Mouse (Mus musculus): ENCODE results near the gene Pak6. TPM values are rescaled to one million over a fixed set of nuclear protein-coding genes. Genes with fewer than 3 reads are reported as not detected.

The Pak6 gene
- polyA plus RNA-seq, 1 experiment = not detected

DNA sequence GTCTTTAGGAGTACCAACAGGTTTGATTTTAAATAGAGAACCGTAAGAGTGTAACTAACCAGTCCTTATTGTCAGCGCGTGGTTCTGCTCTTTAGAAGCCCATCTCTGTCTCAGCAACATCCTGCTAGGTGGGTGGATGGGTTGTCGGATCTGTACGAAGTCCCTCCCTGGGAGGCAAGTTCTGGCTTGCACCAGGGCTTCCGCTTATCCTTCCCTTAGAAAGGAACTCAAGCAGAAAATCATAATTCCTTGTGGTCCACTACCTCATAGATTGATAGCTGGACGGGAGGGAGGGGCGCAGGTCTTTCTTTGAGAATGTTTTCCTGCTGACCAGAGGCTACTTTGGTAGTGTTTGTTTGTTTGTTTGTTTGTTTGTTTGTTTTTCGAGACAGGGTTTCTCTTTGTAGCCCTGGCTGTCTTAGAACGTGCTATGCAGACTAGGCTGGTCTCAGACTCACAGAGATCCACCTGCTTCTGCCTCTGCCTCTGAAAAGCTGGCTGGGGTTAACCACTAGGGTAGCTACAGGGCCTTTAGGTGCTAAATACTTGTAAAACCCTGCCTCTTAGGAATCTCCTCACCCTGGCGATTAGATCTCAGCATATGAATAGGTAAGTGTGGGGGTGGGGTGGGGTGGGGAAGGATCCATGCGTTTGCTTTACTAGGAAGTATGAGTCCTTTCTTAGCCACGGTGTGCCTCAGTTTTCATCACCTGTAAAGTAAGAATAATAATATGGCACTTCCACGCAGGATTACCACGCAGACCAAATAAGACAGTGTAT, 10.8 kb downstream of the Pak6 start:
- H3K4me1 ChIP-seq (ENCODE audit: control insufficient read depth, insufficient read depth, low read length) = peaks cover 25% of the 10 kb centered on the region
- H3K4me3 ChIP-seq (ENCODE audit: insufficient read depth, low read depth, low read length) = no peak overlapping the region
- no peak overlapping the region for H3K27ac ChIP-seq (ENCODE audit: insufficient read depth, low read depth, low read length)
- no peak for TF ChIP-seq POLR2A (IDR thresholded peaks at IDR 0.05; ENCODE audit: insufficient read depth, low read depth, low read length)
- no peak for TF ChIP-seq CTCF (IDR thresholded peaks at IDR 0.05; ENCODE audit: insufficient read depth, low read depth, low read length)
- 40% methylated on average over 15 of the region's 15 CpGs for WGBS

DNA sequence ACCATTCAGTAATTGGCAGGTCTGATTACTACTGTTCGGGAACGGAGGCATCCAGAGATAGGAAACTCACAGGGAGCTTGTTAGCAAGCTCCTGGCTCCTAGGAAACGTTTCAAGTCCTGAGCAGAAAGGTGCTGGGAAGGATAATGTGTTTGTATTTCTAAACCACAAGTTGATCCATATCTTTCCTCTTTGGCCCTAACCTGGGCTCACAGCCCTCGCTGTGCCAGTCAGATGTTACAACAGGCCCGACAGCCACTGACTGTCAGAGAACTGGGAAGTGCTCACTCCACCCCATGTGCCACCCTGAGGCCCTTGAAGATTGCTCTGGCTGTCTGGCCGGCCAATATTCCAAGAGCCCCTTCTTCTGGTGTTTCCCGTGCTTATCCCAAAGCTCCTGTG, 11.4 kb downstream of the Pak6 start:
- TF ChIP-seq POLR2A (IDR thresholded peaks at IDR 0.05; ENCODE audit: insufficient read depth, low read depth, low read length) = no peak
- no peak for TF ChIP-seq CTCF (IDR thresholded peaks at IDR 0.05; ENCODE audit: insufficient read depth, low read depth, low read length)
- 49% methylated on average over 7 of the region's 7 CpGs for WGBS
- Histone ChIP-seq H3K4me3 (ENCODE audit: insufficient read depth, low read depth, low read length) (no peak overlapping the region), H3K27ac (ENCODE audit: insufficient read depth, low read depth, low read length) (no peak overlapping the region), H3K4me1 (ENCODE audit: control insufficient read depth, insufficient read depth, low read length) (peaks cover 25% of the 10 kb centered on the region)

DNA sequence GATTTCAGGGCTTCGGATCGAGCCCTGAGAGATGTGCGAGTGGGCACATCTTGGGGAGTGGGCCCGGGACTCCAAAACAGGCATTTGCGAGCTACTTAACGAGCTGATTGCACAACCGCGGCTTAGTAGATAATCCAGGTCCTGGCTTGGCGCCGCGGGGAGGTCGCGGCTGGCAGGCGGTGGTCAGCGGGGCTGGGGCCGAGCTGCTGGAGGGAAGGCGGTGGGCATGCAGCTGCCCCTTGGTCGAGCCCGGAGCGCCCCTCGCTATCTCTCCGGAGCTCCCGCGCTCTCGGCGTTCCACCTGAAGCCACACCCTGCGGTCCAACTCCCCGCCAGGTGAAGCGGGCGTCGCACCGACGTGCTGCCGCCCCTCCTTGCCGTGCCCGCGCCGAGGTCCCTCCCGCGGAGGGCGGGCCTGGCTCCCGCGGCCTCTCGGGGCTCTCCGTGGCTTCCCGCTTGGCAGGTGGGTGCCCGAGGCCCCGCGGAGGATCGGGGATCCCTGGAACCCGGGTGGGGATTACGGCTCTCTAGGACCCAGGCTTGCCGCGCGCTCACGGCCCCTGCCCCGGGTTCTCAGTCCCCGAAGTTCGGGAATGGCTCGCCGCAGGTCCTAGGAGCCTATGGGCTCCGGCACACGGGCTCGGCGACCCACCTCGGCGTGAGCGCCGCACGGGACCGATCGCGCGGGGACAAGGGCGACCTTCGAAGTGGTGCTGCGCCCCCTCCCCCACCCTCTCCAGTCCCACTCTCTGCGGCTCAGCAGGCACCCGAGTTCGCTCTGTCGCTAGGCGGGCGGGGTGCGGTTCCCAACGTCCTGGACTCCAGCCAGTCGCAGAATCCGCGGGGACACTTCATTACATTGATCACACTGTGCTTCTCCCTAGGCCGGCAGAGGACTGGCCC, 14.0 kb downstream of the Pak6 start:
- Histone ChIP-seq H3K4me3 (ENCODE audit: insufficient read depth, low read depth, low read length) (peak overlapping the region; percentile 54), H3K4me1 (ENCODE audit: control insufficient read depth, insufficient read depth, low read length) (peaks cover 25% of the 10 kb centered on the region), H3K27ac (ENCODE audit: insufficient read depth, low read depth, low read length) (no peak overlapping the region)
- TF ChIP-seq POLR2A (IDR thresholded peaks at IDR 0.05; ENCODE audit: insufficient read depth, low read depth, low read length) = 0 out of 2 replicates have a peak, but pooled peaks have one; percentile 21
- TF ChIP-seq CTCF (IDR thresholded peaks at IDR 0.05; ENCODE audit: insufficient read depth, low read depth, low read length) = no peak
- 4% methylated on average over 89 of the region's 89 CpGs for WGBS

DNA sequence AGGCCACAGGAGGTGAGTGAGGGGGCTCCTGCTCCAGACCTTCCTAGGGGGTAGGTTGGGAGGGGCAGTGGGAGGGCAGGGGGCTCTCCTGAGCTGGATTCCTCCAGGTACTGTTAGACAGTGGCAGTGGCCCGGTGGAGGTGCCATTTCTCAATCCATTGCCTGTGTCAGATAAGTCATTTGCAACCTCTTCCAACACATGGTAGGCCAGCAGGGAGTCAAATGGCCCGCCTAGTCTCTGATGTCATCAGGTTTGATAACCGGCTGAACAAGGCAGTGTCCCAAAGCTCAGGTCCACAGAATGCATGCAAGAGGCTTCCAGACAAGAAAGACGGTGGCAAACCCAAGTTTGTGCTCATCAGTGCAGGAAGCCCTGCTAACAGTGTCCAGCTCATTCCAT, 14.7 kb downstream of the Pak6 start:
- Histone ChIP-seq H3K4me3 (ENCODE audit: insufficient read depth, low read depth, low read length) (peak overlapping the region; percentile 54; the same call in 1 of the 2 replicates), H3K4me1 (ENCODE audit: control insufficient read depth, insufficient read depth, low read length) (peaks cover 30% of the 10 kb centered on the region), H3K27ac (ENCODE audit: insufficient read depth, low read depth, low read length) (no peak overlapping the region)
- TF ChIP-seq CTCF (IDR thresholded peaks at IDR 0.05; ENCODE audit: insufficient read depth, low read depth, low read length) (no peak), POLR2A (IDR thresholded peaks at IDR 0.05; ENCODE audit: insufficient read depth, low read depth, low read length) (no peak)
- 60% methylated on average over 4 of the region's 4 CpGs for WGBS

DNA sequence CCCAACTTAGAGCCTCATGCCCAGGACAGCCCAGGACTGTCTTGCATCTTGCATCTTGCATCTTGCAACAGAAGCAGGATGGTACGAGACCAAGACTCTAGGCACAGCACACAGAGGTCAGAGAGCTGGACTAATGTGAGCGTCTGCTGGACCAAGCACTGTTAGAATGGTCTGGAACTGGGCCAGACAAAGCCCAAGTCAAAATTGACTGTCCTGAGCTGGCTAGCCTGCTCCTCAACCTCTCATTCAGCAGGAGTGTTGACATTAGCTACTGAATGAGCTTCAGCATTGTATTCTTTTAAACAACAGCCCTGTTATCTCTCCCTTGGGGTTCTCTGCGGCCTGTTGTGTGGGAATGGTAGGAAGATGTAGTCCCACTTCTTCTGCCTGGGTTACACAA, 16.5 kb downstream of the Pak6 start:
- no peak overlapping the region for H3K4me3 ChIP-seq (ENCODE audit: insufficient read depth, low read depth, low read length)
- peaks cover 28% of the 10 kb centered on the region for H3K4me1 ChIP-seq (ENCODE audit: control insufficient read depth, insufficient read depth, low read length)
- WGBS = 91% methylated on average over 3 of the region's 3 CpGs
- H3K27ac ChIP-seq (ENCODE audit: insufficient read depth, low read depth, low read length) = no peak overlapping the region
- no peak for TF ChIP-seq CTCF (IDR thresholded peaks at IDR 0.05; ENCODE audit: insufficient read depth, low read depth, low read length)
- no peak for TF ChIP-seq POLR2A (IDR thresholded peaks at IDR 0.05; ENCODE audit: insufficient read depth, low read depth, low read length)

DNA sequence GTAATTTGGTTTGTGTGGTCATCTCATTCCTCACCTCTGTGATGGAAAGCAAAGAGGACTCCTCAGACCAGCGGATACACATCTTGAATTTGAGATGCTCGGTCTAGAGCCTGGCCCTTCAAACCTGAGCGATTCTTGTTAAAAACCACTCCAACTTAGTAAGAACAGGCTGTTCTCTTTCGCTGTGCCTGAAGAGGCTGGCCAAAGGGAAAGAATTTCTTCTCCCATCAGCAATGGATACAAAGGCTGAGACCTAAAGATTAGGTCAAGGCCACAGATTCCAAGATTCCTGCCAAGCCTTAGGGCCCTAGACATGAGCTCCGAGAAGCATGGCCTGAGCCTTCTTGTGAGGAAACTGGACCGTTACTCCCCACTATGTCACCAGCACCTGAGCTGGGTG, 17.8 kb downstream of the Pak6 start:
- 97% methylated on average over 6 of the region's 6 CpGs for WGBS
- no peak overlapping the region for H3K27ac ChIP-seq (ENCODE audit: insufficient read depth, low read depth, low read length)
- peaks cover 23% of the 10 kb centered on the region for H3K4me1 ChIP-seq (ENCODE audit: control insufficient read depth, insufficient read depth, low read length)
- no peak for TF ChIP-seq POLR2A (IDR thresholded peaks at IDR 0.05; ENCODE audit: insufficient read depth, low read depth, low read length)
- no peak for TF ChIP-seq CTCF (IDR thresholded peaks at IDR 0.05; ENCODE audit: insufficient read depth, low read depth, low read length)
- H3K4me3 ChIP-seq (ENCODE audit: insufficient read depth, low read depth, low read length) = no peak overlapping the region

DNA sequence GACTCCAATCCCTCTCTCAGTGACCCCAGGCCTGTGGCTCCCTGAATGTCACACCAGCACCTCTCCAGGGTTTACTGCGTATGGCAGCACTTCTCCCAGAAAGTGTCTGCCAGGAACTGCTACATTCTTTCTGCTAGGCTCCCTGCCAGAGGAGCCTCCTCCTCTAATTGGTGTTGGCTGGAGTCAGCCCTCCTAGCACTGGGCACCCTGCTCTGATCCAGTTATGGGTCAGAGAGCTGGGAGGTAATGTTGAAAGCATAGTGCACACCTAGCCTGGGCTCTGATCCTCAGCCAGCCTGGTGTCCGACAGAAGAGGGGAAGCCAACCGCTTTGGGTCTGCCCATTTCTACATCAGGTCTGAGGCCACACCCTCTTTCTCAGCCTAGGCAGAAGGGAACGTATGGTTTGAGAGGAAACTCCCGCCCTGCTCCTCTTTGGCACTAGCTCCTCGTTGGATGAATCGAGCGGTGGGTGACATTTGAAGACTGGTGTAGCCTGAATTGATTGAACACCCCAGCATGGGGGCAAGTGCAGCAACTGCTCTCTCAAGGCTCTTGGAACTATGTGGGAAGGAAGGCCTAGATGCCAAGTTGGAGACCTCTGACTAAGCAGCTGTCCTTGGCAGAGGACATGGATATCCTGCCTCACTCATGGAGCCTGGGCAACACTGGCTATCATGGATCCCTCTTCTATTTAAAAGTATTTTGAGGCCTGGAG, 19.6 kb downstream of the Pak6 start:
- peaks cover 14% of the 10 kb centered on the region for H3K4me1 ChIP-seq (ENCODE audit: control insufficient read depth, insufficient read depth, low read length)
- TF ChIP-seq CTCF (IDR thresholded peaks at IDR 0.05; ENCODE audit: insufficient read depth, low read depth, low read length) (no peak), POLR2A (IDR thresholded peaks at IDR 0.05; ENCODE audit: insufficient read depth, low read depth, low read length) (no peak)
- no peak overlapping the region for H3K4me3 ChIP-seq (ENCODE audit: insufficient read depth, low read depth, low read length)
- no peak overlapping the region for H3K27ac ChIP-seq (ENCODE audit: insufficient read depth, low read depth, low read length)
- WGBS = 52% methylated on average over 8 of the region's 8 CpGs

DNA sequence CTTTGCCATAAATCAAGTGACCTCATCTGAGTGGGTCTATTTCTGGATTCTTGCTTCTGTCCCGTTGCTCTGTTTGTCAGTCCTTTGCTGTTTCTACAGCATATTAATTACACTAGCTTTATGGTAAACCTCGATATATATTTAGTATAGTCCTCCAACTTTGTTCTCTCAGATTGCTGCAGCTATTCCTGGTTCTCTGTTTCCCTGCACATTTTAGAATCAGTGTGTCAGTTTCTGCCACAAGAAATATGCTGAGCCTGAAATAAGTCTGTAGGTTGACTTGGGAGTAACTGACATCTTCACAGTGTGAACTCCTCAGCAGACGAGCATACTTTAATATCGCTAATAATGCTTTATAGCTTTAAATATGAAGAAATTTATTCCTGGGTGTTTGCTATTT, 22.0 kb downstream of the Pak6 start:
- 59% methylated on average over 4 of the region's 4 CpGs for WGBS
- no peak for TF ChIP-seq POLR2A (IDR thresholded peaks at IDR 0.05; ENCODE audit: insufficient read depth, low read depth, low read length)
- no peak for TF ChIP-seq CTCF (IDR thresholded peaks at IDR 0.05; ENCODE audit: insufficient read depth, low read depth, low read length)
- H3K4me3 ChIP-seq (ENCODE audit: insufficient read depth, low read depth, low read length) = no peak overlapping the region
- H3K27ac ChIP-seq (ENCODE audit: insufficient read depth, low read depth, low read length) = no peak overlapping the region
- H3K4me1 ChIP-seq (ENCODE audit: control insufficient read depth, insufficient read depth, low read length) = peaks cover 11% of the 10 kb centered on the region; the same call in 1 of the 2 replicates
